Mouse (Mus musculus): ENCODE results near the gene Pim3. TPM values are rescaled to one million over a fixed set of nuclear protein-coding genes. Genes with fewer than 3 reads are reported as not detected.

Gene Pim3
- polyA plus RNA-seq, 1 experiment = 26.9 TPM

DNA sequence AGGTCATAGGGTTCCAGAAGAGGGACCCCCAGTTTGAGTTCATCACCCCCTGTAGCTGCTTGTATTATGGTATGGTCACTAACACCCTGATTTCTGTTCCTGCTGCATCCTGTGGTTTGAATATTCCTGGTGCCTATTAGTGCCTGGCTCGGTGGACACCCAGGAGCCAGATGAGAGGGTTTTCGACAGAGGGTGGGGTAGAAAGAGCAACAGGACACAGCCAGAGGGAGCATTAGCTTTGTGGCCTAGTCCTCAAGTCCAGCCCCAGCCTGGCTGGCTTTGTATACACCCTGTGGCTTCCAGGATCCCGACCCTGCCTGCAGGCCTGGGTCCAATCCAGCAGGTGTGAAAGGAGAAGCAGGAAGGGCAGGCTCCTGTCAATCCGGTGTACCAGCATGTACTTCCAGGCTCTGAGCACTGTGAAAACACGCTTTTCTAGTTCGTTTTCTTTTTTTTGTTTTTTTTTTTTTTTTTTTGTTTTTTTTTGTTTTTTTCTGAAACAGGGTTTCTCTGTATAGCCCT lies 6.0 kb upstream of the Pim3 start:
- Histone ChIP-seq H3ac (ENCODE audit: control insufficient read depth, insufficient read length) (no peak overlapping the region), H3K27me3 (ENCODE audit: control insufficient read depth, insufficient read depth, insufficient read length) (no peaks in the 10 kb centered on the region), H3K79me2 (ENCODE audit: control insufficient read depth, insufficient read depth) (no peaks in the 10 kb centered on the region), H3K36me3 (ENCODE audit: control insufficient read depth, insufficient read depth) (no peaks in the 10 kb centered on the region), H3K4me3 (no peak overlapping the region), H3K4me2 (ENCODE audit: low read depth) (peak overlapping the region; percentile 79)
- TF ChIP-seq REST (IDR thresholded peaks at IDR 0.05; ENCODE audit: insufficient read depth, insufficient read length) = no peak
- TF ChIP-seq USF1 (IDR thresholded peaks at IDR 0.05; ENCODE audit: low read depth) = no peak
- TF ChIP-seq TCF12 (IDR thresholded peaks at IDR 0.05; ENCODE audit: insufficient read depth, poor library complexity, severe bottlenecking) = no peak
- TF ChIP-seq MYOD1 (IDR thresholded peaks at IDR 0.05; ENCODE audit: control insufficient read depth in 1 of 3, insufficient read length in 2 of 3, low read depth in 2 of 3) = no peak
- TF ChIP-seq E2F4 (IDR thresholded peaks at IDR 0.05; ENCODE audit: insufficient read depth) = no peak
- peak; percentile 42 for TF ChIP-seq SRF (IDR thresholded peaks at IDR 0.05; ENCODE audit: control insufficient read depth, insufficient read length, low read depth)

DNA sequence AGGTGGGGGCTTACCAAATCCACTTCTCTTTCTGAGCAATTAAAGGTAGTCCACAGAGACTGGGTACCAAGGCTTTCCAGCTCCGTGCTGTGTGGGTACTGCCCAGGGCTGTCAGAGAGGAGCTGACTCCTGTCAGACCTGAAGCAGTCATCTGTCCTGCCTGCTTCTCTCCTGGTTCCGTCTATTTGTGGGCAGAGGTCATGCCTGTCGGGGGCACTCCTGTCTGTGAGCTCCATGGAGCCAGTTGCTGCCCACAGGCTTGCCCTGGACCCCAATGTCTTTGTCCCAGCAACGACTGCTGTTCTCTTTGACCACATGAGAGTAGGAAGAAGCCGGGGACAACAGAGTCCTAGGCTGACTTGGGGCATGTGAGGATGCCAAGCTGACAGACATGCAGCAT lies 5.4 kb upstream of the Pim3 start:
- TF ChIP-seq TCF12 (IDR thresholded peaks at IDR 0.05; ENCODE audit: insufficient read depth, poor library complexity, severe bottlenecking) (no peak), CEBPB (IDR thresholded peaks at IDR 0.05; ENCODE audit: insufficient read depth, poor library complexity, severe bottlenecking) (no peak), TCF3 (IDR thresholded peaks at IDR 0.05; ENCODE audit: insufficient read length, low read depth) (no peak), MYOG (IDR thresholded peaks at IDR 0.05; ENCODE audit: control insufficient read depth in 1 of 3, insufficient read depth in 1 of 3, insufficient read length in 2 of 3, low read depth in 2 of 3) (no peak), E2F4 (IDR thresholded peaks at IDR 0.05; ENCODE audit: insufficient read depth) (no peak)
- H3K4me2 ChIP-seq (ENCODE audit: low read depth) = no peak overlapping the region
- H3K36me3 ChIP-seq (ENCODE audit: control insufficient read depth, insufficient read depth) = no peaks in the 10 kb centered on the region
- no peak overlapping the region for H3K4me3 ChIP-seq
- H3ac ChIP-seq (ENCODE audit: control insufficient read depth, insufficient read length) = no peak overlapping the region
- H3K79me2 ChIP-seq (ENCODE audit: control insufficient read depth, insufficient read depth) = no peaks in the 10 kb centered on the region
- no peaks in the 10 kb centered on the region for H3K27me3 ChIP-seq (ENCODE audit: control insufficient read depth, insufficient read depth, insufficient read length)

DNA sequence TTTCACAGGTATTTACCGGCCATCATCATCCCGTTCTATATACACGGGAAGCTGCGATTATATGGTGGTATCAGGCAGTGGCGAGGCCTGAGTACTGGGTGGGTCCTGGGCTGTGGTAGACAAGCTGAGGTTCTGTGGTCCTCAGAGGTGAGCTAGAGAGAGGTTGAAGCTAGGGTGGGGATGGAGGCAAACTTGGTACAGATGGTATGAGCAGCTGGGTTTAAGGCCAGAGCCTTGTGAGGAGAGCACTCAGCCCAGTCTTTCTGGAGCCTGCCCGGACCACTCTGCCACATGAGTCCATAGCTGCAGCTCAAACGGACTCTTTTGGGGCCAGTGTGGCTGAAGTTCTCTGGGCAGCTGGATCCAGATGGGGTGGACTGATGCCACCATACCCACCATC lies 4.6 kb upstream of the Pim3 start:
- Histone ChIP-seq H3K4me2 (ENCODE audit: low read depth) (no peak overlapping the region), H3K27me3 (ENCODE audit: control insufficient read depth, insufficient read depth, insufficient read length) (no peaks in the 10 kb centered on the region), H3K36me3 (ENCODE audit: control insufficient read depth, insufficient read depth) (no peaks in the 10 kb centered on the region), H3ac (ENCODE audit: control insufficient read depth, insufficient read length) (no peak overlapping the region), H3K79me2 (ENCODE audit: control insufficient read depth, insufficient read depth) (no peaks in the 10 kb centered on the region), H3K4me3 (no peak overlapping the region)
- no peak for TF ChIP-seq POLR2A (IDR thresholded peaks at IDR 0.05; ENCODE audit: insufficient read length, low read depth)
- no peak for TF ChIP-seq MYOD1 (IDR thresholded peaks at IDR 0.05; ENCODE audit: control insufficient read depth in 1 of 3, insufficient read length in 2 of 3, low read depth in 2 of 3)
- TF ChIP-seq POLR2AphosphoS2 (IDR thresholded peaks at IDR 0.05; ENCODE audit: insufficient read length, low read depth) = no peak
- TF ChIP-seq SRF (IDR thresholded peaks at IDR 0.05; ENCODE audit: control insufficient read depth, insufficient read length, low read depth) = no peak
- TF ChIP-seq CEBPB (IDR thresholded peaks at IDR 0.05; ENCODE audit: insufficient read depth, poor library complexity, severe bottlenecking) = no peak
- TF ChIP-seq USF1 (IDR thresholded peaks at IDR 0.05; ENCODE audit: low read depth) = no peak

DNA sequence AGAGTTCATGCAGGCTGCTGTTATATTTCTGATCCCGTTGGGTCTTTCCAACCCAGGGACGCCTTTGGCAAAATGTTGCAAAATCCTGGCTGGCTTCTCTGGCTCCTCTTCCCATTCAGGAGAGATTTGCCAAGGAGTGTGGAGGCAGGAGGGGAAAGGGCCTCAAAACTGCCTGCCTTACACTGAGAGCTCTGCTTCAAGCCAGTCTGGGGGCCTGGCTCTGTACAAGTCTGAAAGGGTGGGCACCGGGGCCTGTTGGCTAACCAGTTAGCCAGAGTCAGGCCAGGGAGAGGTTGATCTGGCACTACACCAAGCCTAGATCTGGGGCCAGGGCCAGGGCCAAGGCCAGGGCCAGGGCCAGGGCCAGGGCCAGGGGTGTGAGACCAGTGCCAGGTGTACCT lies 3.8 kb upstream of the Pim3 start:
- Histone ChIP-seq H3K27me3 (ENCODE audit: control insufficient read depth, insufficient read depth, insufficient read length) (no peaks in the 10 kb centered on the region), H3K4me2 (ENCODE audit: low read depth) (no peak overlapping the region), H3K4me3 (no peak overlapping the region), H3K36me3 (ENCODE audit: control insufficient read depth, insufficient read depth) (no peaks in the 10 kb centered on the region), H3K79me2 (ENCODE audit: control insufficient read depth, insufficient read depth) (no peaks in the 10 kb centered on the region), H3ac (ENCODE audit: control insufficient read depth, insufficient read length) (no peak overlapping the region)
- TF ChIP-seq MYOG (IDR thresholded peaks at IDR 0.05; ENCODE audit: control insufficient read depth in 1 of 3, insufficient read depth in 1 of 3, insufficient read length in 2 of 3, low read depth in 2 of 3) (no peak), SRF (IDR thresholded peaks at IDR 0.05; ENCODE audit: control insufficient read depth, insufficient read length, low read depth) (no peak), USF1 (IDR thresholded peaks at IDR 0.05; ENCODE audit: low read depth) (no peak)

DNA sequence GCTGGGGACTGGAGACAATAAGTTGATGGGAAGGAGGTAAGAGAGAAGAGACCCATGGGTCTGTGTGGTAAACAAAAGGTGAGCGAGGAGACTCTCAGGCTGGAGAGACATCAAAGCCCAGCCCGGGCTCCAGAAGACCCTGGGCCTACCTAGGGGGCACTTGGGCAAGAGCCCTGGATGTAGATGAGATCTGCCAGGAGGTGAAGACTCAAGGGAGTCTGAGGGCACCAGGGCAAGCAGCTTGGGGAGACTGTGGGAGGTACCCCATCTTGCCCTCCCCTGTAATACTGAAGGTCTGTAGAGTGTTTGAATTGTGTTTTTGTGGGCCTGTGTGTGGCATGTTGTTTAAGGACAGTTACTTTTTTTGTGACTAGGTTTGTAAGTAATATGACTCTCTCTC lies 3.3 kb upstream of the Pim3 start:
- no peaks in the 10 kb centered on the region for H3K27me3 ChIP-seq (ENCODE audit: control insufficient read depth, insufficient read depth, insufficient read length)
- H3K4me3 ChIP-seq = no peak overlapping the region
- no peak for TF ChIP-seq SRF (IDR thresholded peaks at IDR 0.05; ENCODE audit: control insufficient read depth, insufficient read length, low read depth)
- no peak for TF ChIP-seq POLR2AphosphoS2 (IDR thresholded peaks at IDR 0.05; ENCODE audit: insufficient read length, low read depth)
- TF ChIP-seq USF1 (IDR thresholded peaks at IDR 0.05; ENCODE audit: low read depth) = no peak
- TF ChIP-seq E2F4 (IDR thresholded peaks at IDR 0.05; ENCODE audit: insufficient read depth) = no peak
- TF ChIP-seq REST (IDR thresholded peaks at IDR 0.05; ENCODE audit: insufficient read depth, insufficient read length) = no peak
- TF ChIP-seq TCF3 (IDR thresholded peaks at IDR 0.05; ENCODE audit: insufficient read length, low read depth) = no peak
- no peak for TF ChIP-seq MYOG (IDR thresholded peaks at IDR 0.05; ENCODE audit: control insufficient read depth in 1 of 3, insufficient read depth in 1 of 3, insufficient read length in 2 of 3, low read depth in 2 of 3)
- TF ChIP-seq POLR2A (IDR thresholded peaks at IDR 0.05; ENCODE audit: insufficient read length, low read depth) = no peak
- TF ChIP-seq MYOD1 (IDR thresholded peaks at IDR 0.05; ENCODE audit: control insufficient read depth in 1 of 3, insufficient read length in 2 of 3, low read depth in 2 of 3) = no peak
- TF ChIP-seq CEBPB (IDR thresholded peaks at IDR 0.05; ENCODE audit: insufficient read depth, poor library complexity, severe bottlenecking) = no peak
- no peak for TF ChIP-seq MAX (IDR thresholded peaks at IDR 0.05; ENCODE audit: low read depth)
- no peak for TF ChIP-seq TCF12 (IDR thresholded peaks at IDR 0.05; ENCODE audit: insufficient read depth, poor library complexity, severe bottlenecking)
- H3ac ChIP-seq (ENCODE audit: control insufficient read depth, insufficient read length) = no peak overlapping the region
- H3K36me3 ChIP-seq (ENCODE audit: control insufficient read depth, insufficient read depth) = no peaks in the 10 kb centered on the region
- no peak overlapping the region for H3K4me2 ChIP-seq (ENCODE audit: low read depth)
- no peaks in the 10 kb centered on the region for H3K79me2 ChIP-seq (ENCODE audit: control insufficient read depth, insufficient read depth)
